Mouse (Mus musculus) c-Kit-negative CD71-positive TER-119-positive erythroid progenitor cells, embryonic 14.5 days (primary cell): ENCODE data around the gene Ube2f.

Experiments used
- DNase-seq: peaks from one replicate; pipeline ENCODE4 v3.0.0-alpha.2; 2013; ENCODE audit warnings: low read depth, low spot score

The Ube2f gene

DNA sequence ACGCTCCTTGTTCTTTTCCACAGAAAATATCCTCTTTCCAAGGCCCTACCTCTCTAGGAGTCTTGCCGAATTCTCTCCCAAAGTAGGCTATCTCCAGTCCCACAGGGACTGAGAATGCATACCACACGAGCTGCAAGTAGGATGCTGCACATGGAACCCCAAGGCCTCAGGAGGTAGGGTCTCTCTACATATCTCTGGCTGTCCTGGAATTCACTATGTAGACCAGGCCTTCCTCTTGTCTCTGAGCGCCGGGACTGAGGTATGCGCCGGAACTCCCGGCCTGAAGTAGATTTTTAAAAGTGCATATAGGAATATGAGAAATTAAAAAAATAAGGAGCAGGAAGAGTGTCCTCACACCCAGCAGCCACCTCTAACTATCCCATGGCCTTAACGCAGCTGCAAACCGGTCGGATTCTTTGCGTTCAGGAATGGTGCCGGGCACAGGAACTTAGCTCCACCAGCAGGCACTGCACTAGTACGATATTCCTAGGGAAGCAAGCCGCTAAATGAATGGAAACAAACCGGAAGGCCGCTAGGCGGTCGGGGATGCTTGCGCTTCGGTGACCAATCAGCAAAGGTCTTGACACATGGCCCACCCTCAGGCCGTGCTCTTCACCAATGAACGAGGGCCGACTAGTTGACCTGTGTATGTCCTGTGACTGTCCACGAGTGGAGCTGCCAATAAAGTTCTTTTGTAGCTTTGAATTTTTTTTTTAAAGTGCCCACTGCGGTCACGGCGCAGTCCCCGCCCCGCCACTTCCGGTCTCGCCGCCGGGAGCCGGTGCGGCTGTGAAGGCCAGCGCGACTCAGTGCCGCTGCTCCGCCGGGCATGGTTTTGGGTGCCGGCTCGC, at the start of gene Ube2f:
TSS of gene Ube2f (plus strand) at position 741 of the 851 bp plus-strand sequence.
- peak; percentile 95 for DNase-seq

DNA sequence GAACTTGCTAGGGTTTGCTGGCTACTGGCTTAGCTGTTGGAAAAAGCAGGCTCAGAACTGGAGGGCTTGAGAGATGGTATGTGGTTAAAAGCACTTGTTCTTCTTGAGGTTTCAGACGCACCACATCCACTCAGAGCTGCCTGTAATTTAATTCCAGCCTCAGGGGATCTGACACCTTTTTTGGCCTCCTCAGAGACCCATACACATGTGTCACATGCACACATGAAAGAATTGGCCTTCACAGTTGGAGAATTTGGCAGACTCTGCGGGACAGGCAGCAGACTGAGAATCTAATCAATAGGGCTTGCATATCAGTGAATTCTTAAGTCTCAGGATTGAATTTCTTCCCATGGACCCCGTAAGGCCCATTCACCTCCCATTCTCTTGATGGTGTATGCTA, 49.0 kb upstream of the Ube2f start:
- no peak for DNase-seq

DNA sequence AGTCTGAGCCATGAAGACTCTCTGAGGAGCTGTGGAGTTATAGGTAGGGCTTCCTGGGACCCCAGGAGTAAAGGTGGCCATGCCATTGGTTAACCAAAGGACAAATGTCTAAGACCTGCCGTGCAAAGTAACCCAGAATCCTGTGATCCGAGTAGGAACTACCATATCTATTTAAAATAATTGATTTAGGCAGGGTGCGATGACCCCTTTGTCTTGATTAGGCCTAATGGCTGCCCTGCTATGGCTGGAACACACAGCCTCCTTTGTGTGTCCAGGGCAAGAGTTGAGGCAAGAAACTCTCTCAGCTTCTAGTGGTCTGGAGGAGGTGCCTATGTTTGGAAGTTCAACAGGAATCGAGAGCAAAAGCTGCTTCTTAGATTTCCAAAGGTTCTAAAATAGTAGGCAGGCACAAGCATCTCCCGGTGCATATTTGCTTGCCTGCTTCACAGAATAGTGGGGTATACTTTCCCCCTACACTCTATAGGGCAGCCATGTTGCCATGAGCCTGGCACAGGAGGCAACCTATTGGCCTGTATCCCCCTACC, 45.8 kb upstream of the Ube2f start:
- no peak for DNase-seq

DNA sequence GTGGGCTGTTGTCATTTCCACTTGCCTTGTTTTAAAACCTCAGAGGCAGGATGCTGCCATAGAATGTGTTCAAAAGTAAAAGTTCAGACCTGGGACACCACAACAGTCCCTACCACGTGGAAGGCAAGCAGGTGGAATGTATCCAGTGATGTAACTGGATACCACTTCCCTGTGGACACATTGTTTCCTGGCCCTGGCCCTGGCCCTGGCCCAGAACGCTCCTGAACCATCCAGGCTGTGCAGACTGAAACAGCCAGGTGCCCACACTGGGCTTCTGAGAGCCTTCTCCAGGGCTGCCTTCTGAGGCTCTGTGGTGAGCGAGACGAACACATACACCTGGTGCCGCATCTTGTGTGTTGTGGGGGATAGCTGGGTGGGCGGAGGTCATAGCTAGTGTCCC, 44.5 kb upstream of the Ube2f start:
- no peak for DNase-seq

DNA sequence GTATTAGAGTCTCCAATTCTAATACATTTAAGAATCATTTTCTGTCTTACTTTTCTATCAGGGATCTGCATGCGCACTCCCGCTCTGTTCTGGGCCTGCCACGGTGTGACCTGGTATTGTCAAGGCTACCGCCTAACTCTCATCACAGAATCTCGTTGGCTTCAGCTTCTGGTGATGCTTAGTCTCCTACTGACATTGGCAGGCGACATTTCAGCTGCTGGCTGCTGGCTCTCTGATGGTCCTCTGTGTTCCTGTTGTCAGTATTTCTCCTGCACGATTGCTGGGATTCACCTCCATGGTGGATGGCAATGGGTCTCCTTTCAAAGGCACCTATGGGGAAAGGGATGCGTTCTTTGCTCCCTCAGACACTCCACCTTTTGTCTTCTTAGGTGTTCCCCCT, 43.8 kb upstream of the Ube2f start:
- DNase-seq: no peak

DNA sequence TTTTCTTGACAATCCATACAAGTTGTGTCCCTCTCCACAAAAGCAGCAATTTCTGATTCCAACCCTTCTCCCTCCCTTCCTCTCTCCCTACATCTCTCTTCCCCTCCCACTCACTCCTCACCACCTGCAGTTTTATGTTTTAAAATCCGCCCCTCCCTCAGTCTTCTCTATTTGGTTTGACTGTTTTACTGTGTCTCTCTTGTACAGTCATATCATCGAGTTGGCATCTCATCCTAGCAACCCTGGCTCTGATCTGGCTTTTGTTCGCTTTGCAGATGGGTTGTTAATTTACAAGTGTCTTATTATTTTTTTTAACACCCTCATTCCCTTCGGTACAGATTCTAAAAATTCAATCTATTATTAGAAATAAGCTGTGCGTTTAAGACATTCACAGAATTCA, 43.2 kb upstream of the Ube2f start:
- no peak for DNase-seq

DNA sequence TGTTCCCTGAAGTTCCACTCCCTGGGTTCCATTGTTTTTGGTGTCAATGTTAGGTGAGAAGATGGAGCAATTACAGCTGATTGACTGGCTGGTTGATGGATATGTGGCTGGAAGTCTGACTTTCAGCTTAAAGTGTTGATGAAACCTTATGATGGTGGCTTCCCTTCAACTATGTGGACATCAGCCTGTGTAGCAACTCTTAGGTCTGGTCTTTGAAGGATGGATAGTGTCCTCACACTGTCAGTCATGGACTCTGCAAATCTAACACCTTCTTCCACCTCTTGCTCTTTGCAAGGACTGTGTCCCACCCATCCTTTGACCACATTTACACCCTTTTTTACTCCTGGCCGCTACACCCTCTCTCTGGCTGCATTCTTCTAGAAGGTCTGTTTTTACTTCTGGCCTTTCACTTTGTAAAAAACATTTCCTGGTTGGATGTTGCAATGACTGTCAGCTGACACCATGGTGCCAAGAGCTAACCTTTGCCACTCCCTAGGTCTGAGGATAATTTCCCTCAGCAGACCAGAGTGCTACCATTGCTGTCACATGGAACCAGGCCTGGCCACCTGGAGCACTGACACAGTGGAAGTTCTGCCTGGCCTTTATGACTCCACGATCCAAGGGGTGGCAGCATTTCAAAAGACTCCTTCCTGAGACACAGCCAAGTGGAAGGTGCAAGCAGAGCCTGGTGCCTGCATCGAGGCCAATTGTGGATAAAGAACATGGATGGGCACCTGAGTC, 42.6 kb upstream of the Ube2f start:
- no peak for DNase-seq

DNA sequence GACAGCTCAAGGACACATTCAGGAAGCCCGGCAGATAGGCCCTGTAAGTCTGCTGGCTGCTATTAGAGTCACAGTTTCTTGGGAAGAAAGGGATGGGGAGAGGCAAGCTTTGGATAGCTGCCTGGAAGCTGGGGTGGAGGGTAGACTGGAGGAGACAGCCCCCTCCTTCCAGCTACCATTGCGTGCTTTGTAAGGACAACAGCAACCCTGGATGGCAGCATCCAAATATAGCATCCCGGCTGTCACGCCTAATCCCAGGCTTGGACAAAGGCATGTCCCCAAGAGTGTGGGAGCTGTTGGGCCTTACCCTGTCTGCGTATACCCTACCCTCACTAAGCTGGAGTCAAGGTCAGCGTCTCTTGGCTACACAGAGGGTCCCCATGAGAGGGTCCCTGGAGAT, 40.8 kb upstream of the Ube2f start:
- DNase-seq: no peak

DNA sequence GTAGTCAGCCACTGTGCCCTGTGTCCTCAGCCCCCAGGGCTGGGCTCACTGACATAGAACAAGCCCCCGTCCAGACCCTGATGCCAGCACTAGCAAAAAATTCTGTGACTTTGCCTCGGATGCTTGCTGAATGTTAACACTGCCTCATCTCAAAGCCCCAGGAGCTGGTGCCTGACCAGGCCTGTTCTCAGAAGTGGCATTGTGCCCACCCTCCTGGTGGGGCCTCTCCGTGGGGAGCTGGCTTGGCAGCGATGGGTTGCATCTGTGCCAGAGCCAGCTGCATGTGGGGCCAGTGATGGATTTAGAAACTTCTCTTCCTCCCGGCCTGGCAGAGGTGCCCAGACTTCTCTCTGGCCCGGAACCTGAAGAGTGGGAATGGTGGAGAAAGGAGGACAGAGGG, 40.3 kb upstream of the Ube2f start:
- DNase-seq: no peak

DNA sequence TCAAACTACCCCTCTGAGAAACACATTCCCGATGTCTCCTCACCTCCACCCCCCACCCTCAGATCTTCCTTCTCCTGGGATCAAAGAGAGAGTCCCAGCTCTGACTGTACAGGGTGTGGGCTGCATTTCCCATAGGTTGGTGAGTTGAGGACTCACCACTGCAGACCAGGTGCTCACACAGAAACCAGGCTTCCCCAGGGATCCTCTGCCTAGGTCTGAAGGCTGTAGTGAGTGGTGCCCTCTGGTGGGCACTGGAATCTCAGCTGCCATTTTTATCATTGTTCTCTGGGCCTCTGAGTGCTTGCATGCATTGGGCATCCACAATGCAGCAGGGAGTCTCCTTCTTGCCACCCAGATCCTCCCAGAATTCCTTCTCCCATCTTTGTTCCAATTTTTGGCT, 39.0 kb upstream of the Ube2f start:
- no peak for DNase-seq

DNA sequence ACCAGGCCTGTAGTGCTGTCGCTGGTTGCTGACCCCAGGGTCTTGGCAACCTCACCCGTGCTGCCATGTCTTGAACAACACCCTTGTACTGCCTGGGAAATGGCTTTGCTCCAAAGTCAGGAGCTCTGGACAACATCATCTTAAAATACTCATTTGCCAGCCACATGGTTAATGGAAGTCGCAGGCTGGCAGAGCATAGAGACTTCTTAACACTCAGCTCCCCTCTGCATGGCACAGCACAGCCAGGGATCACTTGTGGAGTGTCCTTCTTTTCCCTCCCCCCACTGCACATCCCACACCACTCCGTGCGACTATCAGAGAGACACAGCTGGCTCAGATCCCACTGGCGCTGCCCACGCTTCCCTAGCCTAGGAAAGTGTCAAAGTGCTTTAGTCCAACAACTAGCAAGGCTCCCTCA, 38.5 kb upstream of the Ube2f start:
- DNase-seq: no peak

DNA sequence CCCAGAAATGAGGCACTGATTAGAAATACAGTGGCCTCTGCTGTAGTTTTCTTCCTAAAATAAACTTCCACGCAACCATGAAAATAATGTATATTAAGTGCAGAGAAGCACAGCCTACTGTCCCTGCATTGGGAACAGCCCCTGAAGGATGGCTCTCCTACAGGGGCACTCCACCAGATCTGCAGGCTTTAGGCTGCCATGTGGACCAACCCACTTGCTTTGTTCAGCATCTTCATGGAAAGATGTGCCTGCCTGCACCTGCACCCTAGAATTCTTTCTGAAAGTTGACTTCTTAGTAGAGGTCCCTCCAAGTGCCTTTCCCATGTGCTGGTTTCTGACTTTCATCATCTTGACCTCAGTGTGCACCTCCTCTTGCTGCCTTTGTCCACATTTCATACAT, 34.8 kb upstream of the Ube2f start:
- DNase-seq: no peak

DNA sequence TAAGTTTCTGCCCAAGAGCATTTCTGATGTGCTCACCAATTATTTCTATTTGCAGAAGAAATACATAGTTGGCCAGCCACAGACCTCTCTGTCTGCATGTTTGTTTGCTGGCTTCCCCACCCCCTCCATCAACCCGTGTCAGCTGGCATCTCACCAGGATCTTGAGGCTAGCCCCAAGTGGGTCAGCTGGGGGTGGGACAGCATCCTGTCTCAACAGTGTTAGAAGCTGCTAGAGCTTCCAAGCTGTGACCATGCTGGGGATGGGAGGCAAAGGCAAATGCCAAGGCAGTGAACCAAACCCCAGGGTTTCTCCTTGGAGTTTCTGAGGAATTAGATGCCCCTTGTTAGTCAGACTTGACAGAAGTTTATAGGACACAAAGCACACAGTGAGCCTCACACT, 34.1 kb upstream of the Ube2f start:
- no peak for DNase-seq

DNA sequence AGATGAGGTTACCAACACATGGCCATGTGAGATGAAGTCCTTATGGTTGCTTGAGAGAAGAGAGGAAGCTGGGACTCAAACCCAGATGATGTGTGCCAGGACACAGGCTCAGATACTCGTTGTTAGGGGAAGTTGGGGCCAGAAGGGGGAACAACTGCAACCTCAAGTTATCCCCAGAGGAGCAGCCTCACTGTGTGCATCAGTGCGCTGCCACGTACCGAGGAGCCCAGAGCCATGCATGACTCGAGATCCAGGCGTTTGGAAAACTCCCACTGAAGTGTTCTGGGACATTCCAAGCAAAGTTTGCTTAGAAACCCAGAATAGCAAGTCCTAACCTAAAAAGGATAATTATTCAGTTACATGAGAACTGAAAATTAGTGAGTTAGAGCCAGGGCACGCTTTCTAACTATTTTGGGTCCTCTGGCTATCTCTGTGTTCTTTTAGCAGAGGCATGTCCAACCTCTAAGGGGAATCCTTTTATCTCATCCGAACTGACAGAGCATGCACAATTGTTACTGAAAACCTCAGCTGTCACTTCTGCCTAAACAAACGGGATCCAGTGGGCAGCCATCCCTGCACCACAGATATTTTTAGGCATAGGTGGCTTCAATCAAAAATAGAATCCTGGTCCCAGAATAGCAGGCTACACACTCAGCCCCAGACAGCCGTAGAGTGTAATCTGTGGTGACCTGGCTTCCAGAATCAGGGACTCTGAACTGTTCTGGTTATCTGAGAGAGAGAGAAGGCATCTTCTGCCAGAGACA, 33.4 kb upstream of the Ube2f start:
- no peak for DNase-seq

DNA sequence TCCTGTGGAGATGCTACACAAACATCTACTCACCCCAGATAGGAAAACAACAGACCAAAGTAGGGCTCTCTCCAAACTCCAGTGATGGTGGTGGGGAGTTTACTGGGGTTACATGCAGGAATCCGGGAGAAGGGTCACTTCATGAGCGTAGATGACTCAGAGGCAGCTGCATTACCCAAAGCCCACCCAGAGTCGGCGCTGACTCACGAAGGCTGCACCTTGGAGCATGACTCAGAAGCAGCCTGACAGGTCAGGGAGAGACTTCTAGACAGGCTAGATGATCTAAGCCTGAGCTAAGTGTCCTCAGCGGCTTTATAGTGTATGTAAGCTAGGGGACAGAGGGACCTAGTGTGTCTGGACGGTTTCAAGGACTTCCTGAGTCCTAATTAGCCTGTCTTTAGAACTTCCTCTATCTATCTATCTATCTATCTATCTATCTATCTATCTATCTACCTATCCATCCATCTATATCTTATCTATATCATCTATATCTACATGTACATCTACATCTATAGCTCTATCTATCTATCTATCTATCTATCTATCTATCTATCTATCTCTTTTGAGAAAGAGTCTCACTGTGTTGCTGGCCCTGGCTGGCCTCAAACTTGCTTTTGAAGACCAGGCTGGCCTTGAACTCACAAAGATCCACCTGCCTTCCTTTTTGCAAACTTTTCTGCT, 30.3 kb upstream of the Ube2f start:
- DNase-seq: no peak

DNA sequence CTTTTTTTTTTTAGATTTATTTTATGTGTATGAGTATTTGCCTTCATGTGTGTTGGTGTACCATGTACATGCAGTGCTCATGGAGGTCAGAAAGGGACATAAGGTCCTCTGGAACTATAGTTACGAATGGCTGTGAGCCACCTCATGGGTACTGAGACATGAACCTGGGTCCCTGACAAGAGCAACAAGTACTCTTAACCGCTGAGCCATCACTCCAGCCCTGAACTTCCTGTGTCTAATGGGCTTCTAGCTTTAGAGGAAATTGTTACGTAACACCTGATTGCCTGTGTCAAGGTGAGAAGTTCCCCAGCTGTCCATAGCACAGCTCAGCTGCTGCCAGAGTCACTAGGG, 29.8 kb upstream of the Ube2f start:
- no peak for DNase-seq

DNA sequence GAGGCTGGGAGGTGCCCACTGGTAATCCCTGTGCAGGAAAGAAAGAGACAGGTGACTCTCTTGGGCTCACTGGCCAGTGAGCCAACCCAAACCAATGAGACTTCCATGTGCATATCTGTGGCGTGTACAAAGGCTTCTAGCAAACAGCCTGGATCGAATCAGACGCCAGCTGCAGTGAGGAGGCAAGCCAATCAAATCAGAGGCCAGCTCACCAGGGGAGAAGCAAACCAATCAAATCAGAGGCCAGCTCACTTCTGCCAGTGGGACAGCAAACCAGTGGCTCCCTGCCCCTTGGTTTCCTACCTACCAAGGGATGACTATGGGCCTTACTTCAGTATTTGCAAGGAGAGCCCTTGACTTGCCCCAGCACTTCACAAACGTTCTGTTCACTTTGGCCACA, 23.5 kb upstream of the Ube2f start:
- DNase-seq: no peak

DNA sequence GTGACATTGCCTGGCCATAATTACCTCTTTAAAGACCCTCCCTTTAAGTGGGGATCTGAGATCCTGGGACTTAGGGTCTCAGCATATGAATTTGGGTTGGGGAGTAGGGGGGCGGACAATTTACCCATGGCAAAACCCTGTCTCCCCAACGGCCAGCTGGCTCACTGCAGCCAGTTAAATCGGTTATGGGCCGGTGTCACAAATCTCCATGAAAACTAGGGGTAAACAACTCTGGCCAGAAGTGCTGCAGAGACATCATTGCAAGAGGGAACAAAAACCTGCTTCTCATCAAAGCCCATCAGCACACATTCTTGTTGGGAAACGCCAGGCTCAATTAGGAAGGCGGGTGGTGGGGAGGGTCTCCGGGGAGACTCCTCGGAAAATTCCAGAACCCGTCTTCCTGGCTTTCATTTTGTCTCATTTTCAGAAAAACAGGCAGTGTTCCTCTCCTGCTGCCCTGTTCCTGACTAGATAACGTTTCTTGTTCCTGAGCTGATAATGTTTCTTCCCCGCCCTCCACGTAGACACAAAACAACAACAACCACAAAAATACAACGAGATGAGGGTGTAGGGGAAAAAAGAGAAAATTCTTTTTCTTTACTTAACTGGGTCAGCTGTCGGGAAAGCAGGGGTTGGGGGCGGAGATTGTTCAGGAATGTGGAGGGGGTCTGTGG, 22.6 kb upstream of the Ube2f start:
- no peak for DNase-seq

DNA sequence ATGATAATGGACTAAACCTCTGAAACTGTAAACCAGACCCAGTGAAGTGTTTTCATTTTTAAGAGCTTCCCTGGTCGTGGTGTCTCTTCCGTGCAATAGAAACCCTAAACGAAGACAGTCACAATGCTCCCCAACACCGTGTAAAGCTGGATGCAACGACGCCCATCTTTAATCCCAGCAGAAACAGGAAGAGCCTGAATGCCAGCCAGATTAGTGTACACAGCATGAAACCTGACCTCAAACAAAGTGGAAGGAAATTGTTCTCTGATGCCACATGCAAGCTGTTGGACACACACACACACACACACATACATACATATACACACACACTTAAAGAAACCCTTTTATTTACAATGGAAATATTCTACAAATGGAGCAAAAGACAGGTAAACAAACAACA, 19.0 kb upstream of the Ube2f start:
- DNase-seq: no peak

DNA sequence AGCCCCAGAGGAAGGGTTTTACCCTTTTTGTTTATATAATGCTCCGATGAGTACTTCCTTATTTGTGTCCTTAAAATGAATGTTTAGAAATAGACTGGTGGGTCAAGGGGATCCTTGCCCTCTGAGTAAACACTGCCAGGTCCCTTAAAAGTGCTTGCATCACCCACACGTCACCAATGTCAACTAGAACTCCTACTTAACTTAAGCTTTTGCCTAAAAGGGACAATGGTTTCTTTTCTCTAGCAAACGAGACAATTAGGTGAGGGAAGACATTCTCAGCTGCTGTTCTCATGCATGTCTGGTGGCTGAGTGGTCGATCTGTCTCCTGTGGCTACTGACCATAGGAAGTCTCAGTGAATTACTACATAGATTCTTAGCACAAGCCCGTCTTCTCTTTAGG, 18.2 kb upstream of the Ube2f start:
- DNase-seq: no peak

DNA sequence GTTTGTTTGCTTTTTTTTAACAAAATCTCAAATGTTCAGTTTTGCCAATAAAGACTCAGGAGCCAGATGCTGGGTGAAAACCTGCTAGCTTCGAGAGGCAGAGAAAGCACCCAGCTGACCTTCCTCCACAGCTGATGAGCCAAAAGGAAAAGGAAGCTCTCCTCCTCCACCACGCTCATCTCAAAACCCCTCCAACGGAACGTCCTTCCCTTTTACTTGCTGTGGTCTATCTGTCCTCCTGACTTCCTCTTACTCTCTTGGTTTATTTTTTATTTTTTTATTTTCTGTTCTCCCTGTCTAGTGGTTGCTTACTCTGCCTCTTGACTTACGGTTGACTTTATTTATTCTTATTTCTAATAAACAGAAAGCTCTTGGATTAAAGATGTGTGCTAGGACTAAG, 14.7 kb upstream of the Ube2f start:
- no peak for DNase-seq
